Mouse (Mus musculus) kidney, postnatal 0 days (tissue): ENCODE results near the gene Mrpl44. TPM values are rescaled to one million over a fixed set of nuclear protein-coding genes. Genes with fewer than 3 reads are reported as not detected.

Source experiments
- ATAC-seq: fragments of 200-750 bp; cut with Nextera tagmentation; replicated peaks from 2 replicates; pipeline ENCODE4 v1.8.0; 2017; ENCODE audit warnings: low read depth, moderate number of reproducible peaks, moderate TSS enrichment, moderate library complexity; ENCODE audit not compliant: low FRiP score
- DNase-seq: peaks from one replicate; pipeline ENCODE4 v3.0.0-alpha.2; 2016; ENCODE audit warnings: low spot score
- H3K27ac ChIP-seq: fragments of 300-500 bp; sonication (generic); 2 replicates; pipeline ENCODE4 v1.5.1; 2014; ENCODE audit warnings: mild to moderate bottlenecking
- H3K27me3 ChIP-seq: fragments of 300-500 bp; sonication (generic); 2 replicates; pipeline ENCODE4 v1.6.1; 2014; ENCODE audit warnings: low read length, mixed read lengths; ENCODE audit not compliant: insufficient read depth
- H3K36me3 ChIP-seq: fragments of 300-500 bp; sonication (generic); 2 replicates; pipeline ENCODE4 v1.6.1; 2014; ENCODE audit warnings: low read length, mixed read lengths; ENCODE audit not compliant: insufficient read depth
- H3K4me1 ChIP-seq: fragments of 300-500 bp; sonication (generic); replicated peaks from 2 replicates; pipeline ENCODE4 v1.6.1; 2014; ENCODE audit warnings: antibody characterized with exemption, low read length, mixed read lengths; ENCODE audit not compliant: insufficient read depth
- H3K4me2 ChIP-seq: fragments of 300-500 bp; sonication (generic); 2 replicates; pipeline ENCODE4 v1.6.1; 2014; ENCODE audit warnings: mild to moderate bottlenecking, low read length, moderate library complexity, mixed read lengths
- H3K4me3 ChIP-seq: fragments of 300-500 bp; sonication (generic); replicated peaks from 2 replicates; pipeline ENCODE4 v1.5.1; 2014; ENCODE audit warnings: low read depth, low read length
- H3K9ac ChIP-seq: fragments of 300-500 bp; sonication (generic); 2 replicates; pipeline ENCODE4 v1.6.1; 2014; ENCODE audit warnings: low read depth, low read length
- H3K9me3 ChIP-seq: fragments of 300-500 bp; sonication (generic); replicated peaks from 2 replicates; pipeline ENCODE4 v1.6.1; 2016; ENCODE audit warnings: low read length, inconsistent platforms, mixed read lengths
- CTCF ChIP-seq: IDR thresholded peaks from 2 replicates; pipeline ENCODE4 v1.5.1; 2016; ENCODE audit warnings: antibody characterized with exemption, low read depth, mild to moderate bottlenecking, moderate library complexity
- WGBS: fragments of 180-500 bp; shearing (Covaris S2); extraction: QIAGEN DNeasy Blood & Tissue Kit; methylation state at CpG from one replicate; pipeline ENCODE4 v1.1.7; 2014; 5-methylcytosine and 5-hydroxymethylcytosine counted together
- polyA plus RNA-seq: library from polyadenylated mRNA; unstranded; fragments of >200 nt; fragmentation: Nextera tagmentation; extraction: Ambion mirVana; gene quantifications from 2 replicates; pipeline ENCODE4 v1.2.1, GENCODE M21; 2015

Mrpl44 gene
- polyA plus RNA-seq, result 63.7 and 63.8 TPM in 2 replicates

DNA sequence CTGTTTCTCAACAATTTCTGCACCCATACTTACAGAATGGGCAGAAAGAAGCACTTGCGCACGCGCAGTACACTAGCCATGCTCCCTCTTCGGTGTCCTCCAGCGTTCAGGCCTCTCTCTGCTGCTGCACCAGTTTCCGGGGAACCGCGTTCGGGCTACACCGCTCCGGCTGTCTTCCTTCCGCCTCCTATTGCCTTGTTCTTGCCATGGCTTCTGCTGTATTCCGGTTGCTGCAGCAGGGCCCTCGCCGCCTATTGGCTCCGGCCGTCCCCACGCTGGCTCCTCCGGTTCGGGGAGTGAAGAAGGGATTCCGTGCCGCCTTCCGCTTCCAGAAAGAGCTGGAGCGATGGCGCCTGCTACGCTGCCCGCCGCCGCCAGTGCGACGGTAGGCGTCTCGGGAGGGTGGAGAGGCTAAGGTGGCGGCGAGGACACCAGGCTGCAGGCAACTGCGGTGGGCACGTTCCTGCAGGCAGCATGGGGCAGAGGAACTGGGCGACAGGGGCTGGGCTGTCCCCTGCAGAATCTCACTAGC, at the start of gene Mrpl44, which contains the start of gene Wdfy1:
Mrpl44 (plus strand) TSS at position 92 of the 532 bp plus-strand sequence.
Wdfy1 (minus strand) TSS at position 217 of the 532 bp plus-strand sequence.
- no peaks in the 10 kb centered on the region for H3K4me1 ChIP-seq
- peak; percentile 99 for ATAC-seq
- H3K4me3 ChIP-seq, result peak within 1 kb of the TSS; percentile 88
- peak; percentile 46; the same call in 1 of the 2 replicates for TF ChIP-seq CTCF
- DNase-seq, result peak; percentile 99
- peak within 1 kb of the TSS; percentile 79 for H3K4me2 ChIP-seq
- no peaks in the 10 kb centered on the region for H3K9me3 ChIP-seq
- H3K27me3 ChIP-seq, result no peaks in the 10 kb centered on the region
- WGBS, result under 1% methylated on average over 38 of the region's 38 CpGs
- H3K36me3 ChIP-seq, result peaks cover 13% of the 10 kb centered on the region; the same call in 1 of the 2 replicates
- peak within 1 kb of the TSS; percentile 90 for H3K27ac ChIP-seq
- H3K9ac ChIP-seq, result peak within 1 kb of the TSS; percentile 78

DNA sequence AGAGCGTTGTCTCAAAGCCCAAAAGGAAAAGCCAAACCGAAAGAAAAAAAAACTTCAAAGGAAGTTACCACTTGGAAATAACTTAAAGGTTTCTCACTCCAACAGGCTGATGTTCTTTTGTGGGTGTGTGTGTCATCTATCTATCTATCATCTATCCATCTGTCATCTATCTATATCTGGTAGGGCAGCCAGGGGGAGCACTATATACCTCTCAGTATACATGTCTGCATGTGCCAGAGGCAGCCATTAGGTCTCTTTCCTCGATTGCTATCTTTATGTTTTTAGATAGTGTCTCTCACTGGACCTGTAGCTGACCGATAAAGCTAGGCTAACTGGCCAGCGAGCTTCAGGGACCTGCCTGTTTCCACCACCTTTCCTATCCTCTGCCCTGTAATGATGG, 41.0 kb upstream of the Mrpl44 start:
- no peak overlapping the region for H3K9ac ChIP-seq
- no peaks in the 10 kb centered on the region for H3K27me3 ChIP-seq
- no peak for ATAC-seq
- H3K36me3 ChIP-seq, result 0 out of 2 replicates have a peak, but pooled peaks cover 4% of the 10 kb centered on the region
- no peaks in the 10 kb centered on the region for H3K9me3 ChIP-seq
- peak; percentile 35; the same call in 1 of the 2 replicates for TF ChIP-seq CTCF
- no peak overlapping the region for H3K27ac ChIP-seq
- 85% methylated on average over 5 of the region's 5 CpGs for WGBS
- no peaks in the 10 kb centered on the region for H3K4me1 ChIP-seq
- no peak overlapping the region for H3K4me3 ChIP-seq
- no peak for DNase-seq
- H3K4me2 ChIP-seq, result no peak overlapping the region

DNA sequence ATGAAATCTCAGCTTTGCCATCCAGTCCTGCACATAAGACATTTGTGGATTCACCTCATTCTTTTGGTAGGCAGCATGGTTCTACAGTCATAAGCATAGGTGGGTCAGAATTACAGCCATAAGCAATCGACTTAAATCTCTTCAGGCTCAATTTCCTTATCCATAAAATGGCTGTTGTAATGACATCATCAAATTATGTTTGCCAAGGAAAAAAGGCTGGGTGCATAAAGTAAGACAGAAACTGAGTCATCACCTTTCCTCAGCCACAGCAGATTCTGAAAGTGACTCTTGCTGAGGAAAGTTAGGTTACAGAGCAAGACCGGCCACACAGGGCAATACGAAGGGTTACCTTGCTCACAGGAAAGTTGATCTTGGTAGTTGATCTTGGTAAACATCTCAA, 39.4 kb upstream of the Mrpl44 start:
- Histone ChIP-seq H3K9me3 (no peaks in the 10 kb centered on the region), H3K9ac (no peak overlapping the region), H3K4me1 (no peaks in the 10 kb centered on the region), H3K27me3 (no peaks in the 10 kb centered on the region), H3K36me3 (0 out of 2 replicates have a peak, but pooled peaks cover 4% of the 10 kb centered on the region), H3K4me2 (no peak overlapping the region), H3K27ac (no peak overlapping the region), H3K4me3 (no peak overlapping the region)
- WGBS, result 87% methylated on average over 3 of the region's 3 CpGs
- ATAC-seq (no peak), DNase-seq (no peak)
- no peak for TF ChIP-seq CTCF

DNA sequence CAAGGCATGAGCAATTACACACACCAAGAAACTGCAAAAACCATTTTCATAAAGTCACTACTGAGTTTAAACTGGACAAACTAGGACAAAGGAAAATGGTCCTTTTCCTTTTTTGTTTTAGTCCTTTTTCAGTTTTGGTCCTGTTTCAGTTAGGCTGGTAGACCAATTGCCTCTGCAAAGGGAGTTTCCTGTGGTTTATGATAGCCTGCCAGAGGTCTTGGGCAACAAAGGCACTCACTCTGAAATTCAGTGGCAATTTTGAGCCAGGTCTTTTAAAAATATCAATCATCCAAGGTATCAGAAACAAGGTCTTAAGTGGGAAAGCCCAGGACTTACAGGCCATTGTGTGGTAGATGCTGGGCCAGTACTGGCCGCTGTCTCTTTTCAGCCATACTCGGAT, 36.1 kb upstream of the Mrpl44 start:
- no peak for TF ChIP-seq CTCF
- WGBS, result 98% methylated on average over 2 of the region's 2 CpGs
- no peaks in the 10 kb centered on the region for H3K9me3 ChIP-seq
- no peak overlapping the region for H3K4me2 ChIP-seq
- H3K27ac ChIP-seq, result no peak overlapping the region
- H3K4me3 ChIP-seq, result no peak overlapping the region
- H3K4me1 ChIP-seq, result no peaks in the 10 kb centered on the region
- H3K36me3 ChIP-seq, result no peaks in the 10 kb centered on the region
- H3K9ac ChIP-seq, result no peak overlapping the region
- ATAC-seq (no peak), DNase-seq (no peak)
- H3K27me3 ChIP-seq, result no peaks in the 10 kb centered on the region

DNA sequence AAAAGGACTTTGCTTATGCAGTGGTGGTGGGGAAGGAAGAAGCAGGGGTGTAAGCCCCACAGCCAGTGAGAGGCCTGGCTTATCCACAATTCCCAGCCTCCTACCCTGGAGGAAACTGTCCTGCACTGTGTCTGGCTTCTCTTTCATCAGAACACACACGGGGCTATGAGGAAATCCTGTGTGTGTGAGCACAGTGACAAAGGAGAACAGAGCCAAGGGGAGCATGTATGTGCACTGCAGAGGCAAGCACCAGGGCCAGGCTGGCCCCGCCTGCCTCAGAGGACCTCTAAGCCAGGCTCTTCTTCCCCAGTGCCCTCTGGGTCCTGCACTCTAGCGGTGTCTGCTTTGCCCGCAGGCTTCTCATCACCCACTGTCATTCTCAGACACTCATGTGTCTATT, 34.8 kb upstream of the Mrpl44 start:
- no peaks in the 10 kb centered on the region for H3K27me3 ChIP-seq
- H3K9me3 ChIP-seq, result no peaks in the 10 kb centered on the region
- no peak for TF ChIP-seq CTCF
- H3K27ac ChIP-seq, result no peak overlapping the region
- no peak overlapping the region for H3K4me2 ChIP-seq
- ATAC-seq (0 out of 2 replicates have a peak, but pooled peaks have one; percentile 18), DNase-seq (no peak)
- H3K4me1 ChIP-seq, result no peaks in the 10 kb centered on the region
- no peak overlapping the region for H3K4me3 ChIP-seq
- WGBS, result 74% methylated on average over 4 of the region's 4 CpGs
- H3K9ac ChIP-seq, result no peak overlapping the region
- no peaks in the 10 kb centered on the region for H3K36me3 ChIP-seq

DNA sequence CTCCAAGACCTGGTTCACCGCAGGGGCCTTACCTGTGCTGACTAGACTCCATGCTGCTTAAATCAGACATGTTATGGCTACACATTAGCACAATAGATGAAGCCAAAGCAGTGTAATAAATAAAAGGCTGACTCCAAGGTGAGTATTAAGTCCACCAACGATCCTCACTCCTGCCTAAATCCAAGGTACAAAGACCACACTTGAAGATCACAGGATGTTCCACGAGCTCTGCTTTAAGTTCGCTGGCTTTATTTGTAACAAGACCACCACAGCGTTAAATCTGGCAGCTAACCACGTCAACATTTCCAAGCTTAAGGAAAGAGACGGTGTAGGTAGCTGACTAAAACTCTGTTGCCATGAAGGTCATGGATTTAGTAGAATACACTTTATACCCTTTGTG, 32.9 kb upstream of the Mrpl44 start:
- H3K27ac ChIP-seq, result no peak overlapping the region
- H3K36me3 ChIP-seq, result no peaks in the 10 kb centered on the region
- no peak overlapping the region for H3K9ac ChIP-seq
- 82% methylated on average over 7 of the region's 7 CpGs for WGBS
- TF ChIP-seq CTCF, result no peak
- ATAC-seq (peak; percentile 72), DNase-seq (no peak)
- H3K4me3 ChIP-seq, result no peak overlapping the region
- no peak overlapping the region for H3K4me2 ChIP-seq
- no peaks in the 10 kb centered on the region for H3K27me3 ChIP-seq
- H3K4me1 ChIP-seq, result no peaks in the 10 kb centered on the region
- no peaks in the 10 kb centered on the region for H3K9me3 ChIP-seq

GRCm38 (mm10) chr1:79743385-79743784, 32.4 kb upstream of the Mrpl44 start:
- Histone ChIP-seq H3K36me3 (no peaks in the 10 kb centered on the region), H3K9me3 (no peaks in the 10 kb centered on the region), H3K27ac (no peak overlapping the region), H3K4me1 (no peaks in the 10 kb centered on the region), H3K4me3 (no peak overlapping the region), H3K4me2 (no peak overlapping the region), H3K27me3 (no peaks in the 10 kb centered on the region), H3K9ac (no peak overlapping the region)
- DNase-seq (no peak), ATAC-seq (0 out of 2 replicates have a peak, but pooled peaks have one; percentile 2)
- WGBS, result 91% methylated on average over 1 of the region's 1 CpGs
- TF ChIP-seq CTCF, result no peak
